Mouse (Mus musculus) megakaryocyte, embryonic 14.5 days (primary cell): ENCODE results near the gene Dnah2.

Experiments used
- FLI1 ChIP-seq: IDR thresholded peaks from 2 replicates; pipeline ENCODE4 v1.6.1; 2012; ENCODE audit warnings: low read length, inconsistent platforms, mixed read lengths
- GATA1 ChIP-seq: IDR thresholded peaks from 3 replicates; pipeline ENCODE4 v1.6.1; 2012; ENCODE audit warnings: mixed read lengths, low read length, inconsistent platforms, borderline replicate concordance

DNA sequence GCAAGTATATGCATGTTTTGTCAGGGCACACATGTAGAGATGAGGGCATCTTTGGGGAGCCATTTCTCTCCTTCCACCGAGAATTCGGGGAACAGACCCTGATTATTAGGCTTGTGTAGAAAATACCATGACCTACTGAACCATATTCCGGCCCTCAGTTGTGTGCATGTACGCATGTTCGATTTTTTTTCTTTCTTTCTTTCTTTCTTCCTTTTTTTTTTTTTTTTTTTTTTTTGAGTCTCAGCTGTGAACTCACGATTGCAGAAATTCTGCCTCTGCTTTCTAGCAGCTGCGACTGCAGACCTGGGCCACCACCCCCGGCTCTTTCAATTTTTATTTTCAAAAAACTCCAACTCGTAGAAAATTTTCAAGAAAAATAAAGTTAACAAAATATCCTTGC lies 23.2 kb downstream of the Dnah2 start:
- no peak for TF ChIP-seq GATA1
- TF ChIP-seq FLI1 = no peak
